In genomic region chr2:76981717-76982116, GRCm38 (mm10) we compare ENCODE assay signal across 24 mouse cellular contexts. TPM values are rescaled to one million over a fixed set of nuclear protein-coding genes. Genes with fewer than 3 reads are reported as not detected.
A peak's percentile ranks its signal among the peaks of the same experiment; 100 is the strongest.
DNase-seq lines count a peak whose midpoint lies in the region; ATAC-seq and TF ChIP-seq lines count a peak whose summit lies in the region.
"Had no signal": no experiment of that assay in that cellular context is flagged by ENCODE, and none has a peak within 500 bp of the region (broad histone marks: within the 10 kb centered on the region; RNA-seq: fewer than 3 reads in every experiment).

No protein-coding gene starts in this region.

- H3K4me3 ChIP-seq in embryonic facial prominence, embryonic 14.5 days (ENCODE audit: low read depth, low read length) = no peak overlapping the region
- H3K4me3 ChIP-seq in embryonic facial prominence, embryonic 10.5 days = no peak overlapping the region
- H3K4me3 ChIP-seq in C2C12 (ENCODE audit: insufficient read depth, poor library complexity, severe bottlenecking) = no peak overlapping the region
- peak overlapping the region; percentile 51 for H3K4me3 ChIP-seq in heart, embryonic 11.5 days (ENCODE audit: low read depth, low read length)
- peak overlapping the region; percentile 54 for H3K4me3 ChIP-seq in heart, postnatal 0 days (ENCODE audit: low read depth, low read length)
- no peak overlapping the region for H3K4me3 ChIP-seq in liver, embryonic 12.5 days
- H3K4me3 ChIP-seq: embryonic facial prominence, embryonic 12.5 days; erythroblast, embryonic 14.5 days; forebrain, embryonic 12.5 days; midbrain, embryonic 12.5 days had no signal

- no peaks in the 10 kb centered on the region for H3K27me3 ChIP-seq in embryonic facial prominence, embryonic 14.5 days (replicated peaks; ENCODE audit: control insufficient read depth, insufficient read depth, low read length)
- H3K27me3 ChIP-seq in embryonic facial prominence, embryonic 10.5 days (replicated peaks; ENCODE audit: low read depth, poor library complexity, severe bottlenecking) = no peaks in the 10 kb centered on the region
- no peaks in the 10 kb centered on the region for H3K27me3 ChIP-seq in C2C12 (ENCODE audit: control insufficient read depth, insufficient read depth, insufficient read length)
- H3K27me3 ChIP-seq in heart, embryonic 11.5 days (ENCODE audit: control insufficient read depth, insufficient read depth, low read length) = no peaks in the 10 kb centered on the region
- no peaks in the 10 kb centered on the region for H3K27me3 ChIP-seq in heart, postnatal 0 days (ENCODE audit: control insufficient read depth, insufficient read depth, low read length)
- no peaks in the 10 kb centered on the region for H3K27me3 ChIP-seq in liver, embryonic 12.5 days (replicated peaks)
- H3K27me3 ChIP-seq: embryonic facial prominence, embryonic 12.5 days; forebrain, embryonic 12.5 days; midbrain, embryonic 12.5 days had no signal

- no peaks in the 10 kb centered on the region for H3K79me2 ChIP-seq in C2C12 (ENCODE audit: control insufficient read depth, insufficient read depth)

- H3K36me3 ChIP-seq in embryonic facial prominence, embryonic 14.5 days (ENCODE audit: control insufficient read depth, insufficient read depth, low read length) = no peaks in the 10 kb centered on the region
- no peaks in the 10 kb centered on the region for H3K36me3 ChIP-seq in embryonic facial prominence, embryonic 10.5 days (replicated peaks)
- no peaks in the 10 kb centered on the region for H3K36me3 ChIP-seq in C2C12 (ENCODE audit: control insufficient read depth, insufficient read depth)
- H3K36me3 ChIP-seq in heart, embryonic 11.5 days (ENCODE audit: control insufficient read depth, insufficient read depth, low read length) = no peaks in the 10 kb centered on the region
- peaks cover 16% of the 10 kb centered on the region for H3K36me3 ChIP-seq in heart, postnatal 0 days (replicated peaks; ENCODE audit: control insufficient read depth, insufficient read depth, low read length)
- no peaks in the 10 kb centered on the region for H3K36me3 ChIP-seq in liver, embryonic 12.5 days
- H3K36me3 ChIP-seq: embryonic facial prominence, embryonic 12.5 days; forebrain, embryonic 12.5 days; midbrain, embryonic 12.5 days had no signal

- TF ChIP-seq EP300 in heart, postnatal 0 days (IDR thresholded peaks at IDR 0.05; ENCODE audit: low read depth) = peak; percentile 91

- H3K9ac ChIP-seq in embryonic facial prominence, embryonic 14.5 days (ENCODE audit: low read depth, low read length) = no peak overlapping the region
- H3K9ac ChIP-seq in heart, embryonic 11.5 days (ENCODE audit: low read depth, low read length) = peak overlapping the region; percentile 91
- H3K9ac ChIP-seq in heart, postnatal 0 days (replicated peaks; ENCODE audit: low read depth, low read length) = peak overlapping the region; percentile 75
- no peak overlapping the region for H3K9ac ChIP-seq in liver, embryonic 12.5 days
- H3K9ac ChIP-seq: embryonic facial prominence, embryonic 12.5 days; forebrain, embryonic 12.5 days; midbrain, embryonic 12.5 days had no signal

- no peak overlapping the region for H3ac ChIP-seq in C2C12 (ENCODE audit: control insufficient read depth, insufficient read length, low read depth)

- no peak for TF ChIP-seq CTCF in C2C12 (IDR thresholded peaks at IDR 0.05; ENCODE audit: control insufficient read depth, insufficient read depth, insufficient read length)
- no peak for TF ChIP-seq CTCF in heart, postnatal 0 days (IDR thresholded peaks at IDR 0.05; ENCODE audit: low read depth)

- peak; percentile 59 for DNase-seq in embryonic facial prominence, embryonic 14.5 days (ENCODE audit: low spot score)
- DNase-seq in embryonic facial prominence, embryonic 10.5 days (ENCODE audit: low spot score) = no peak
- peak; percentile 95 for DNase-seq in heart, postnatal 0 days (ENCODE audit: low spot score)
- DNase-seq in lung, adult 18-20 months = no peak
- DNase-seq in liver = no peak
- DNase-seq: cerebellum, adult 11-12 months; cerebellum, postnatal 10 days; kidney, adult 9 months; kidney, postnatal 14 days; left cerebral cortex, postnatal 4 days; lung, adult 2 months; lung, postnatal 14 days; thymus, adult 2 months had no signal

- no peak overlapping the region for H3K4me2 ChIP-seq in embryonic facial prominence, embryonic 14.5 days (ENCODE audit: low read depth, low read length)
- H3K4me2 ChIP-seq in heart, embryonic 11.5 days = no peak overlapping the region; the same call in 1 of the 2 replicates
- H3K4me2 ChIP-seq in heart, postnatal 0 days (ENCODE audit: low read depth, low read length) = peak overlapping the region; percentile 42; the same call in 1 of the 2 replicates
- no peak overlapping the region for H3K4me2 ChIP-seq in liver, embryonic 12.5 days
- H3K4me2 ChIP-seq: embryonic facial prominence, embryonic 12.5 days; forebrain, embryonic 12.5 days; liver, embryonic 11.5 days; midbrain, embryonic 12.5 days had no signal

- no peaks in the 10 kb centered on the region for H3K4me1 ChIP-seq in embryonic facial prominence, embryonic 14.5 days (ENCODE audit: control insufficient read depth, insufficient read depth, low read length)
- H3K4me1 ChIP-seq in embryonic facial prominence, embryonic 10.5 days = 0 out of 2 replicates have a peak, but pooled peaks cover 4% of the 10 kb centered on the region
- no peaks in the 10 kb centered on the region for H3K4me1 ChIP-seq in heart, embryonic 11.5 days (ENCODE audit: control insufficient read depth, insufficient read depth, low read length)
- H3K4me1 ChIP-seq in heart, postnatal 0 days (ENCODE audit: control insufficient read depth, insufficient read depth) = peaks cover 10% of the 10 kb centered on the region; the same call in 1 of the 2 replicates
- no peaks in the 10 kb centered on the region for H3K4me1 ChIP-seq in liver, embryonic 12.5 days
- H3K4me1 ChIP-seq: embryonic facial prominence, embryonic 12.5 days; forebrain, embryonic 12.5 days; midbrain, embryonic 12.5 days had no signal

- no peaks in the 10 kb centered on the region for H3K9me3 ChIP-seq in embryonic facial prominence, embryonic 14.5 days (ENCODE audit: control insufficient read depth, low read length)
- H3K9me3 ChIP-seq in embryonic facial prominence, embryonic 10.5 days = no peaks in the 10 kb centered on the region
- H3K9me3 ChIP-seq in heart, embryonic 11.5 days (replicated peaks; ENCODE audit: control insufficient read depth, low read length) = no peaks in the 10 kb centered on the region
- H3K9me3 ChIP-seq in heart, postnatal 0 days (replicated peaks; ENCODE audit: control insufficient read depth, low read length) = no peaks in the 10 kb centered on the region
- no peaks in the 10 kb centered on the region for H3K9me3 ChIP-seq in liver, embryonic 12.5 days (replicated peaks)
- H3K9me3 ChIP-seq: embryonic facial prominence, embryonic 12.5 days; forebrain, embryonic 12.5 days; midbrain, embryonic 12.5 days had no signal

- H3K79me3 ChIP-seq in C2C12 (ENCODE audit: low read depth) = no peaks in the 10 kb centered on the region

- no peak overlapping the region for H3K27ac ChIP-seq in embryonic facial prominence, embryonic 14.5 days (replicated peaks; ENCODE audit: low read depth, low read length)
- no peak overlapping the region for H3K27ac ChIP-seq in embryonic facial prominence, embryonic 10.5 days (replicated peaks)
- H3K27ac ChIP-seq in heart, embryonic 11.5 days (ENCODE audit: low read depth, low read length) = peak overlapping the region; percentile 97
- H3K27ac ChIP-seq in heart, postnatal 0 days (ENCODE audit: low read depth) = peak overlapping the region; percentile 99
- H3K27ac ChIP-seq in liver, embryonic 12.5 days = no peak overlapping the region
- H3K27ac ChIP-seq: embryonic facial prominence, embryonic 12.5 days; forebrain, embryonic 12.5 days; midbrain, embryonic 12.5 days; stomach, postnatal 0 days had no signal

- ATAC-seq in embryonic facial prominence, embryonic 14.5 days (ENCODE audit: low read depth) = 0 out of 2 replicates have a peak, but pooled peaks have one; percentile 39
- ATAC-seq in heart, embryonic 11.5 days (replicated peaks; ENCODE audit: insufficient number of reproducible peaks, low FRiP score, low TSS enrichment) = peak; percentile 55
- peak; percentile 80 for ATAC-seq in heart, postnatal 0 days (ENCODE audit: insufficient read depth, low read depth)
- no peak for ATAC-seq in liver, embryonic 12.5 days
- ATAC-seq: hindbrain, embryonic 16.5 days; intestine, embryonic 16.5 days had no signal

- WGBS in embryonic facial prominence, embryonic 14.5 days = 49% methylated on average over 5 of the region's 5 CpGs
- 74% methylated on average over 5 of the region's 5 CpGs for WGBS in embryonic facial prominence, embryonic 10.5 days
- 35% methylated on average over 5 of the region's 5 CpGs for WGBS in heart, embryonic 11.5 days (ENCODE audit: insufficient replicate concordance)
- WGBS in heart, postnatal 0 days = 32% methylated on average over 5 of the region's 5 CpGs
- WGBS in liver, embryonic 12.5 days (ENCODE audit: insufficient replicate concordance) = 33% methylated on average over 5 of the region's 5 CpGs

TF ChIP-seq in C2C12, 6 proteins besides CTCF, POLR2A, EP300 and RAD21:
- TF ChIP-seq FOSL1 (IDR thresholded peaks at IDR 0.05; ENCODE audit: insufficient read depth, low read length, poor library complexity, severe bottlenecking) (no peak), CEBPB (IDR thresholded peaks at IDR 0.05; ENCODE audit: low read depth) (no peak), USF1 (IDR thresholded peaks at IDR 0.05; ENCODE audit: low read depth) (no peak), MYOD1 (IDR thresholded peaks at IDR 0.05; ENCODE audit: control insufficient read depth, insufficient read length, low read depth) (peak; percentile 92), MAX (IDR thresholded peaks at IDR 0.05) (no peak)

RNA-seq across cellular contexts. Expression of gene Ttn, which starts 0.6 kb away (rescaled TPM):
- polyA plus RNA-seq in embryonic facial prominence, embryonic 14.5 days (2014; fragmentation: Nextera tagmentation; extraction: Ambion mirVana) = 205 and 216 TPM in 2 replicates
- 0.64 and 1.5 TPM in 2 replicates for polyA plus RNA-seq in embryonic facial prominence, embryonic 10.5 days (2016; fragmentation: Nextera tagmentation; extraction: Ambion mirVana)
- 0.43 TPM for polyA plus RNA-seq in C2C12 (2012; fragmentation: generic; extraction: Trizol)
- 378 and 608 TPM in 2 replicates for polyA plus RNA-seq in heart, embryonic 11.5 days (2014; fragmentation: Nextera tagmentation; extraction: Ambion mirVana)
- total RNA-seq in heart, postnatal 0 days (2014; rRNA removed; ENCODE audit: low replicate concordance) = 959 and 970 TPM in 2 replicates
- 644 and 700 TPM in 2 replicates for polyA plus RNA-seq in heart, postnatal 0 days (2015; fragmentation: Nextera tagmentation; extraction: Ambion mirVana)
- 0.52 and 1.5 TPM in 2 replicates for polyA plus RNA-seq in liver, embryonic 12.5 days (2016; fragmentation: Nextera tagmentation; extraction: Ambion mirVana)

Comparison
In these comparisons a context has a peak if more than half of its experiments do, and no peak if none do; other contexts are left out.
1. DNase-seq: peak in embryonic facial prominence, embryonic 14.5 days (single experiment) and heart, postnatal 0 days (single experiment); none in embryonic facial prominence, embryonic 10.5 days (single experiment), lung, adult 18-20 months (0 of 2) and liver (single experiment).
2. RNA of gene Ttn, which starts 0.6 kb away (polyA plus RNA-seq): 644 to 700 TPM in heart, postnatal 0 days, 378 to 608 TPM in heart, embryonic 11.5 days and 205 to 216 TPM in embryonic facial prominence, embryonic 14.5 days; 0.64 to 1.5 TPM in embryonic facial prominence, embryonic 10.5 days, 0.52 to 1.5 TPM in liver, embryonic 12.5 days and 0.43 TPM in C2C12 (single experiment); every median in the first group is over 10 times any median in the second.
3. H3K27ac ChIP-seq: peak in heart, embryonic 11.5 days (single experiment) and heart, postnatal 0 days (single experiment); none in embryonic facial prominence, embryonic 14.5 days (single experiment), embryonic facial prominence, embryonic 10.5 days (single experiment) and liver, embryonic 12.5 days (single experiment).
4. H3K4me3 ChIP-seq: peak in heart, embryonic 11.5 days (single experiment) and heart, postnatal 0 days (single experiment); none in embryonic facial prominence, embryonic 14.5 days (single experiment), embryonic facial prominence, embryonic 10.5 days (single experiment), C2C12 (single experiment) and liver, embryonic 12.5 days (single experiment).
5. H3K9ac ChIP-seq: peak in heart, embryonic 11.5 days (single experiment) and heart, postnatal 0 days (single experiment); none in embryonic facial prominence, embryonic 14.5 days (single experiment) and liver, embryonic 12.5 days (single experiment).